Mouse (Mus musculus): ENCODE results near the gene Pebp1. TPM values are rescaled to one million over a fixed set of nuclear protein-coding genes. Genes with fewer than 3 reads are reported as not detected.
A peak's percentile ranks its signal among the peaks of the same experiment; 100 is the strongest.

Pebp1 gene
- 767 and 781 TPM in 2 replicates for polyA plus RNA-seq (2016; fragmentation: Nextera tagmentation; extraction: Ambion mirVana)

- peaks cover 3% of the 10 kb centered on the region; the same call in 1 of the 2 replicates for H3K9me3 ChIP-seq
- peak within 1 kb of the TSS; percentile 77 for H3K4me3 ChIP-seq
- peak within 1 kb of the TSS; percentile 84 for H3K9ac ChIP-seq
- peak within 1 kb of the TSS; percentile 75 for H3K27ac ChIP-seq
- H3K4me2 ChIP-seq (replicated peaks) = peak within 1 kb of the TSS; percentile 69
- under 1% methylated on average over 77 of the region's 77 CpGs for WGBS
- ATAC-seq (ENCODE audit: insufficient number of reproducible peaks, insufficient read depth, low FRiP score, low TSS enrichment) = peak; percentile 96
- H3K27me3 ChIP-seq = no peaks in the 10 kb centered on the region
- H3K4me1 ChIP-seq = peaks cover 24% of the 10 kb centered on the region
- H3K36me3 ChIP-seq = peaks cover 30% of the 10 kb centered on the region
Measured at GRCm38 (mm10) chr5:117286831-117287822, at the start of gene Pebp1. Gene Pebp1 (minus strand): TSS chr5:117287625.

GRCm38 (mm10) chr5:117330457-117330856, 43.0 kb upstream of the Pebp1 start:
- no peak overlapping the region for H3K4me3 ChIP-seq
- WGBS = 76% methylated on average over 7 of the region's 7 CpGs
- no peak for ATAC-seq (ENCODE audit: insufficient number of reproducible peaks, insufficient read depth, low FRiP score, low TSS enrichment)
- no peaks in the 10 kb centered on the region for H3K9me3 ChIP-seq
- no peak overlapping the region for H3K27ac ChIP-seq
- no peaks in the 10 kb centered on the region for H3K4me1 ChIP-seq
- no peaks in the 10 kb centered on the region for H3K27me3 ChIP-seq
- no peak overlapping the region for H3K9ac ChIP-seq
- peaks cover 6% of the 10 kb centered on the region; the same call in 1 of the 2 replicates for H3K36me3 ChIP-seq
- no peak overlapping the region for H3K4me2 ChIP-seq (replicated peaks)

DNA sequence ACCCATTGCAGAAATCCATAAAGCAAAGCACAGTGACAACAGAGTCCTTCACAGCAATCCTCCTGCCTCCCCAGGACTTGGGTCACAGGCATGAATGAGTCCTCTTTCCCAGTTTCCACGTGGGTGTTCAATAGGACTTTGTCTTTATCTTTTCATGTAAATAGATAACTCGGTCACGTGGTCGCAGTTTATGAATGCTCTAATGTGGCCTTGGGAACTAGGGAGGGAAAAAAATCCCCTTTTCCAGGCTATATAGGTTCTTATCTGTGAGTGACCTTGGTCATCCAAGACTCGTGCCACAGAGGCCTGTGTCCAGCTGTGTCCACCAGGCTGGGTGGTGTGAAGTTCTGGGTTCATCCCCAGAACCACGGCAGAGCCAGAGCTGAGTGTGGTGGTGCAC, 39.0 kb upstream of the Pebp1 start:
- 78% methylated on average over 6 of the region's 6 CpGs for WGBS

DNA sequence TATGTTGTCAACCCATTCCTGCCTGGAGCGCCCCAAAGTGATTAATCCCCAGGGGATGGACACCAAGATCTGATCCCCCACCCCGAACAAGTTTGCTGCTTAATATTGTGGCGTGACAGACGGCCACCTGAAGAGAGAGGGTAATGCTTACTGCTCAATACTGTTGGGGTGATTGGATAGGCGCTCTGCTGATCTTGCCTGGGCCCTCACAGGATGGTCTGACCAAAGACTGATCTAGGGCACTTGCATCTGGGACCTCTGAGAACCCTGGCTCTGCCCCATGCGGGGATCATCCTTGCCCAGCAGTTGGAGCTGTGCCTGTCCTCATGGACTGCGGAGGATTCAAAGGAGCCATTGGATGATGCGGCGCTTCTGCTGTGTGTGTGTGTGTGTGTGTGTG, 36.3 kb upstream of the Pebp1 start:
- H3K4me3 ChIP-seq = no peak overlapping the region
- no peaks in the 10 kb centered on the region for H3K36me3 ChIP-seq
- no peaks in the 10 kb centered on the region for H3K9me3 ChIP-seq
- no peak overlapping the region for H3K4me2 ChIP-seq (replicated peaks)
- 86% methylated on average over 9 of the region's 9 CpGs for WGBS
- H3K27ac ChIP-seq = no peak overlapping the region
- H3K4me1 ChIP-seq = peaks cover 5% of the 10 kb centered on the region
- H3K27me3 ChIP-seq = peaks cover 11% of the 10 kb centered on the region
- no peak overlapping the region for H3K9ac ChIP-seq
- ATAC-seq (ENCODE audit: insufficient number of reproducible peaks, insufficient read depth, low FRiP score, low TSS enrichment) = no peak

More for the DNA sequence above, 39.0 kb upstream of the Pebp1 start:
- no peak overlapping the region for H3K9ac ChIP-seq
- H3K27ac ChIP-seq = no peak overlapping the region
- H3K36me3 ChIP-seq = no peaks in the 10 kb centered on the region
- H3K27me3 ChIP-seq = 0 out of 2 replicates have a peak, but pooled peaks cover 3% of the 10 kb centered on the region
- no peaks in the 10 kb centered on the region for H3K4me1 ChIP-seq
- ATAC-seq (ENCODE audit: insufficient number of reproducible peaks, insufficient read depth, low FRiP score, low TSS enrichment) = no peak
- no peak overlapping the region for H3K4me2 ChIP-seq (replicated peaks)
- no peaks in the 10 kb centered on the region for H3K9me3 ChIP-seq
- H3K4me3 ChIP-seq = no peak overlapping the region

DNA sequence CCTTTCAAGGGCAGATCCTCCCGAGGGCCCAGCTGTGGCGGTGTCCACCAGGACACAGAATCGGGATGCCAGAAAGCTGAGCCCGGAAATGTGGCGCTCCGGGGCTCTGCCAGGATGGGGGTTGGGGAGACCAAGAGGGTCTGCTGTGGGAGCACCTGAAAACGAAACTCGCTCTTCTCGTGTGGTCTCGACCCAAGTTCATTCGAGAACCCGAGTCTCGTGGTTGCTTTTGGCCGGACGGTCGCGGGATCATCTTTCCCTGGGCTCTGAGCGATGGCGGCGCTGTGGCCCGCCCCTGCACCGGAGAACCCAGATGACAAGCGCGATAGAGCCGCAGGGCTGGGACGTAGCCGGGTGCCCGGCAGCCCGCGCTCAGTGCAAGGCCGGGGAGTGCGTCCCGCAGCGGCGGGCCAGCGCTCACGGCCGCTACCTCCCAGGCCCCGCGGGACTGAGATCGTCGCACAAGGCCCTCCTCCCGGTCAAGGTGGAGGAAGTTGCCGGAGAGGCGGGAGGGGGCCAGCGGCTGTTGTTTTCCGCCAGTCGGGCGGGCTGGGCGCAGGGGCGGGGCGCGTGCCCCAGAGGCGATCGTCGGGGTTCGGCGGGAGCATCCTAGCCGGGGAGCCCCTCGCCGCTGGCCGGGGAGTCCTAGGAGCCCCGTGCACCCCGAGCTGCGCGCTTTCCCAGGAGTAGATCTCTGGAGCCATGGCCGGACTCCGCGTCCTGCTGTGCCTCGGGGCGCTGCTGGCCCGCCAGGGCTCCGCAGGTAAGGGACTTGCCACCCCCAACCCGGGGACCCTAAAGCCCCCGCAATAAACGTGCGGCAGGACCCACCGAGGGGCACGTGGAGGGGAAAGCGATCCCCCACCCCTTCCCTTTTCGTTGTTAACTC, 31.6 kb upstream of the Pebp1 start, which contains the start of gene Vsig10:
Vsig10 (plus strand) TSS at position 343 of the 889 bp plus-strand sequence.
- peak within 1 kb of the TSS; percentile 71 for H3K9ac ChIP-seq
- H3K4me3 ChIP-seq = peak within 1 kb of the TSS; percentile 64
- peak; percentile 82 for ATAC-seq (ENCODE audit: insufficient number of reproducible peaks, insufficient read depth, low FRiP score, low TSS enrichment)
- peaks cover 27% of the 10 kb centered on the region for H3K27me3 ChIP-seq
- H3K9me3 ChIP-seq = no peaks in the 10 kb centered on the region
- under 1% methylated on average over 81 of the region's 81 CpGs for WGBS
- no peaks in the 10 kb centered on the region for H3K36me3 ChIP-seq
- H3K4me2 ChIP-seq (replicated peaks) = peak within 1 kb of the TSS; percentile 87
- H3K27ac ChIP-seq = peak within 1 kb of the TSS; percentile 51
- H3K4me1 ChIP-seq = peaks cover 15% of the 10 kb centered on the region

DNA sequence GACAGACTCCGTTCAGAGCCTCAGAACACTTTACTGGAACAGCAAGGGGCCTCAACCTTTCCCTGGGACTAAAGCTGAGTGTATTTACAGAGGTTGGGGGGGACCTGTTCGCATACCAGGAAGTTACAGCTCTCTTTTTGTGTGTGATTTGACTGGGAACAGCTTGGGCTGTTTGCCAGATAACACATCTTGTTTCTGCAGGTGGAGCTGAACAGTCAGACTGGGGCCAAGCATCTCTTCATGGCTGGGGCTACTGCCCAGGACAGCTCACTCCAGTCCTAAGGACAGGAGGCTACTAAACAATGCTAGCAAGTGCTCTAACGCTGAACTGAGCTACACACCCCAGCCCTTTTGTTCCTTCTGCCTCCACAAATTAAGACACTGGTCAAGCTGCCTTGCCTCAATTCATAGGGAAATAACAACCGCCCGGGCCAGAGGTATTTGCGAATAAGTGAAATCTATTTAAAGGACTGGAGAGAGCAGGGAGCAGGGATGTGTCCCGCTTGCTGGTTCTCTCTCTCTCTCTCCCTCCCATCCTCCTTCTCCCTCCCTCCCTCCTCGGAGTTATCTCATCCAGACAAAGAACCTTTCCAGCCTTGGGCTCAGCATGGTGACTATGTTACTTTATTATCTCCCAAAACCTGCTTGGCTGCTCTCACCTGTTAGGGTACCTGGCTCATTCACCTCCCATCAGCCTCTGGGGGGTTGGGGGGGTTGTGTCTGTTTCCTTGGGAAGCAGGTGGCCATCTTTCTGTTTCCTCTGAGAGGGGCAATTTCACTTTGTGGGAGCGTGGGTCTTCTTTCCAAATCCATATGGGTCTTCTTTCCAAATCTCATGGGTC, 27.4 kb upstream of the Pebp1 start:
- no peaks in the 10 kb centered on the region for H3K9me3 ChIP-seq
- H3K27ac ChIP-seq = no peak overlapping the region
- ATAC-seq (ENCODE audit: insufficient number of reproducible peaks, insufficient read depth, low FRiP score, low TSS enrichment) = no peak
- H3K4me2 ChIP-seq (replicated peaks) = 0 out of 2 replicates have a peak overlapping the region, but pooled peaks have one; percentile 17
- peaks cover 18% of the 10 kb centered on the region; the same call in 1 of the 2 replicates for H3K27me3 ChIP-seq
- WGBS = 19% methylated on average over 9 of the region's 9 CpGs
- H3K36me3 ChIP-seq = no peaks in the 10 kb centered on the region
- no peak overlapping the region for H3K4me3 ChIP-seq
- H3K9ac ChIP-seq = no peak overlapping the region
- H3K4me1 ChIP-seq = peaks cover 14% of the 10 kb centered on the region

GRCm38 (mm10) chr5:117313909-117314308, 26.5 kb upstream of the Pebp1 start:
- Histone ChIP-seq H3K9ac (no peak overlapping the region), H3K27ac (no peak overlapping the region), H3K36me3 (no peaks in the 10 kb centered on the region), H3K27me3 (peaks cover 18% of the 10 kb centered on the region; the same call in 1 of the 2 replicates), H3K9me3 (no peaks in the 10 kb centered on the region), H3K4me3 (peak overlapping the region; percentile 18; the same call in 1 of the 2 replicates), H3K4me1 (peaks cover 12% of the 10 kb centered on the region), H3K4me2 (replicated peaks) (peak overlapping the region; percentile 44)
- 32% methylated on average over 10 of the region's 10 CpGs for WGBS
- ATAC-seq (ENCODE audit: insufficient number of reproducible peaks, insufficient read depth, low FRiP score, low TSS enrichment) = no peak

GRCm38 (mm10) chr5:117313420-117313819, 26.0 kb upstream of the Pebp1 start:
- Histone ChIP-seq H3K36me3 (no peaks in the 10 kb centered on the region), H3K27me3 (peaks cover 18% of the 10 kb centered on the region; the same call in 1 of the 2 replicates), H3K9ac (no peak overlapping the region), H3K9me3 (no peaks in the 10 kb centered on the region), H3K4me1 (peaks cover 12% of the 10 kb centered on the region), H3K27ac (no peak overlapping the region), H3K4me2 (replicated peaks) (peak overlapping the region; percentile 44), H3K4me3 (peak overlapping the region; percentile 18; the same call in 1 of the 2 replicates)
- no peak for ATAC-seq (ENCODE audit: insufficient number of reproducible peaks, insufficient read depth, low FRiP score, low TSS enrichment)
- 17% methylated on average over 14 of the region's 14 CpGs for WGBS

GRCm38 (mm10) chr5:117307699-117308098, 20.3 kb upstream of the Pebp1 start:
- ATAC-seq (ENCODE audit: insufficient number of reproducible peaks, insufficient read depth, low FRiP score, low TSS enrichment) = no peak
- H3K9me3 ChIP-seq = no peaks in the 10 kb centered on the region
- H3K36me3 ChIP-seq = no peaks in the 10 kb centered on the region
- 34% methylated on average over 11 of the region's 11 CpGs for whole genome bisulfite sequencing
- H3K4me2 ChIP-seq (replicated peaks) = no peak overlapping the region
- no peaks in the 10 kb centered on the region for H3K4me1 ChIP-seq
- no peak overlapping the region for H3K27ac ChIP-seq
- H3K9ac ChIP-seq = no peak overlapping the region
- no peak overlapping the region for H3K4me3 ChIP-seq
- H3K27me3 ChIP-seq = no peaks in the 10 kb centered on the region

DNA sequence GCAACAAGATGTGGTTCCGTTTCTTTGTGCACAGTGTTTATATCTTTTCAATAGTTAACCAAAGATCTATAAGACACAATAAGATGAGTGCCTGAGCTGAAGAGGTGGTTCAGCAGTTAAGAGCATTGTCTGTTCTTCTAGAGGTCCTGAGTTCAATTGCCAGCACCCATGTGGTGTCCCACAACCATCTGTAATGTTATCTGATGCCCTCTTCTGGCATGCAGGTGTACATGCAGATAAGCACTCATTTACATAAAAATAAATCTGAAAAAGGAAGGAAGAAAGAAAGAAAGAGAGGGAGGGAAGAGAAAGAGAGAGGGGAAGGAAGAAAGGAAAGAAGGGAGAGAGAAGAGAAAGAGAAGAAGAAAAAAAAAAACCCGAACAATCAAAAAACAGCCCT, 19.4 kb upstream of the Pebp1 start:
- no peaks in the 10 kb centered on the region for H3K9me3 ChIP-seq
- no peaks in the 10 kb centered on the region for H3K4me1 ChIP-seq
- no peaks in the 10 kb centered on the region for H3K27me3 ChIP-seq
- no peak overlapping the region for H3K27ac ChIP-seq
- no peak overlapping the region for H3K4me2 ChIP-seq (replicated peaks)
- no peak for ATAC-seq (ENCODE audit: insufficient number of reproducible peaks, insufficient read depth, low FRiP score, low TSS enrichment)
- no peak overlapping the region for H3K4me3 ChIP-seq
- 91% methylated on average over 2 of the region's 2 CpGs for WGBS
- no peak overlapping the region for H3K9ac ChIP-seq
- no peaks in the 10 kb centered on the region for H3K36me3 ChIP-seq

Data from embryonic facial prominence, embryonic 12.5 days (tissue).